Mouse (Mus musculus): ENCODE results near the gene Mlxipl. TPM values are rescaled to one million over a fixed set of nuclear protein-coding genes. Genes with fewer than 3 reads are reported as not detected.

Gene Mlxipl
- polyA plus RNA-seq, 1 experiment = 0.12 TPM

- H3K4me3 ChIP-seq (replicated peaks) = no peak overlapping the region
- peaks cover 5% of the 10 kb centered on the region for H3K27me3 ChIP-seq (replicated peaks)
- peaks cover 45% of the 10 kb centered on the region for H3K4me1 ChIP-seq
- TF ChIP-seq FLI1 (IDR thresholded peaks at IDR 0.05; ENCODE audit: low read length) (no peak), GATA1 (IDR thresholded peaks at IDR 0.05; ENCODE audit: borderline replicate concordance, low read length) (no peak)
- H3K9me3 ChIP-seq = peaks cover 9% of the 10 kb centered on the region; the same call in 1 of the 2 replicates
- H3K36me3 ChIP-seq (replicated peaks; ENCODE audit: low read length) = peaks cover 42% of the 10 kb centered on the region
Observed at GRCm38 (mm10) chr5:135066008-135066407, 23.7 kb upstream of the Mlxipl start.

GRCm38 (mm10) chr5:135070448-135070847 is 19.2 kb upstream of the Mlxipl start:
- no peak overlapping the region for H3K4me3 ChIP-seq (replicated peaks)
- H3K36me3 ChIP-seq (replicated peaks; ENCODE audit: low read length) = peaks cover 27% of the 10 kb centered on the region
- H3K4me1 ChIP-seq = peaks cover 21% of the 10 kb centered on the region
- peaks cover 10% of the 10 kb centered on the region; the same call in 1 of the 2 replicates for H3K9me3 ChIP-seq
- peaks cover 33% of the 10 kb centered on the region for H3K27me3 ChIP-seq (replicated peaks)
- no peak for TF ChIP-seq FLI1 (IDR thresholded peaks at IDR 0.05; ENCODE audit: low read length)
- TF ChIP-seq GATA1 (IDR thresholded peaks at IDR 0.05; ENCODE audit: borderline replicate concordance, low read length) = no peak

- H3K27me3 ChIP-seq (replicated peaks) = peaks cover 43% of the 10 kb centered on the region
- TF ChIP-seq FLI1 (IDR thresholded peaks at IDR 0.05; ENCODE audit: low read length) (no peak), GATA1 (IDR thresholded peaks at IDR 0.05; ENCODE audit: borderline replicate concordance, low read length) (no peak)
- H3K4me1 ChIP-seq = peaks cover 8% of the 10 kb centered on the region
- peaks cover 10% of the 10 kb centered on the region; the same call in 1 of the 2 replicates for H3K9me3 ChIP-seq
- H3K4me3 ChIP-seq (replicated peaks) = no peak overlapping the region
- H3K36me3 ChIP-seq (replicated peaks; ENCODE audit: low read length) = peaks cover 14% of the 10 kb centered on the region
Observed at GRCm38 (mm10) chr5:135072061-135072460, 17.6 kb upstream of the Mlxipl start.

- TF ChIP-seq FLI1 (IDR thresholded peaks at IDR 0.05; ENCODE audit: low read length) = no peak
- TF ChIP-seq GATA1 (IDR thresholded peaks at IDR 0.05; ENCODE audit: borderline replicate concordance, low read length) = no peak
- peaks cover 48% of the 10 kb centered on the region for H3K27me3 ChIP-seq (replicated peaks)
- H3K9me3 ChIP-seq = peaks cover 10% of the 10 kb centered on the region; the same call in 1 of the 2 replicates
- H3K36me3 ChIP-seq (replicated peaks; ENCODE audit: low read length) = peaks cover 8% of the 10 kb centered on the region
- H3K4me3 ChIP-seq (replicated peaks) = no peak overlapping the region
- peaks cover 15% of the 10 kb centered on the region for H3K4me1 ChIP-seq
Observed at GRCm38 (mm10) chr5:135072720-135073119, 17.0 kb upstream of the Mlxipl start.

- Histone ChIP-seq H3K4me1 (peaks cover 21% of the 10 kb centered on the region), H3K4me3 (replicated peaks) (no peak overlapping the region), H3K27me3 (replicated peaks) (peaks cover 52% of the 10 kb centered on the region), H3K9me3 (peaks cover 6% of the 10 kb centered on the region; the same call in 1 of the 2 replicates), H3K36me3 (replicated peaks; ENCODE audit: low read length) (no peaks in the 10 kb centered on the region)
- TF ChIP-seq GATA1 (IDR thresholded peaks at IDR 0.05; ENCODE audit: borderline replicate concordance, low read length) = no peak
Observed at GRCm38 (mm10) chr5:135073349-135074150, 16.1 kb upstream of the Mlxipl start.

- no peaks in the 10 kb centered on the region for H3K36me3 ChIP-seq (replicated peaks; ENCODE audit: low read length)
- peaks cover 68% of the 10 kb centered on the region for H3K27me3 ChIP-seq (replicated peaks)
- TF ChIP-seq GATA1 (IDR thresholded peaks at IDR 0.05; ENCODE audit: borderline replicate concordance, low read length) (no peak), FLI1 (IDR thresholded peaks at IDR 0.05; ENCODE audit: low read length) (no peak)
- peaks cover 5% of the 10 kb centered on the region; the same call in 1 of the 2 replicates for H3K9me3 ChIP-seq
- peaks cover 18% of the 10 kb centered on the region for H3K4me1 ChIP-seq
- H3K4me3 ChIP-seq (replicated peaks) = no peak overlapping the region
Observed at GRCm38 (mm10) chr5:135075655-135076054, 14.0 kb upstream of the Mlxipl start.

- Histone ChIP-seq H3K36me3 (replicated peaks; ENCODE audit: low read length) (no peaks in the 10 kb centered on the region), H3K4me3 (replicated peaks) (no peak overlapping the region), H3K9me3 (no peaks in the 10 kb centered on the region), H3K27me3 (replicated peaks) (peaks cover 65% of the 10 kb centered on the region), H3K4me1 (peaks cover 16% of the 10 kb centered on the region)
- TF ChIP-seq FLI1 (IDR thresholded peaks at IDR 0.05; ENCODE audit: low read length) = no peak
- no peak for TF ChIP-seq GATA1 (IDR thresholded peaks at IDR 0.05; ENCODE audit: borderline replicate concordance, low read length)
Observed at GRCm38 (mm10) chr5:135076368-135076767, 13.3 kb upstream of the Mlxipl start.

GRCm38 (mm10) chr5:135076931-135077505 is 12.7 kb upstream of the Mlxipl start:
- Histone ChIP-seq H3K27me3 (replicated peaks) (peaks cover 69% of the 10 kb centered on the region), H3K36me3 (replicated peaks; ENCODE audit: low read length) (no peaks in the 10 kb centered on the region), H3K4me1 (peaks cover 16% of the 10 kb centered on the region), H3K9me3 (no peaks in the 10 kb centered on the region), H3K4me3 (replicated peaks) (peak overlapping the region; percentile 56)
- no peak for TF ChIP-seq FLI1 (IDR thresholded peaks at IDR 0.05; ENCODE audit: low read length)
- TF ChIP-seq GATA1 (IDR thresholded peaks at IDR 0.05; ENCODE audit: borderline replicate concordance, low read length) = no peak

GRCm38 (mm10) chr5:135077564-135078481 is 11.9 kb upstream of the Mlxipl start, which contains the start of gene Vps37d:
Gene Vps37d (minus strand): TSS chr5:135078266.
- H3K4me1 ChIP-seq = peaks cover 16% of the 10 kb centered on the region
- peak within 1 kb of the TSS; percentile 92 for H3K4me3 ChIP-seq (replicated peaks)
- no peaks in the 10 kb centered on the region for H3K36me3 ChIP-seq (replicated peaks; ENCODE audit: low read length)
- peaks cover 67% of the 10 kb centered on the region for H3K27me3 ChIP-seq (replicated peaks)
- no peaks in the 10 kb centered on the region for H3K9me3 ChIP-seq
- TF ChIP-seq GATA1 (IDR thresholded peaks at IDR 0.05; ENCODE audit: borderline replicate concordance, low read length) (no peak), FLI1 (IDR thresholded peaks at IDR 0.05; ENCODE audit: low read length) (no peak)

All from megakaryocyte, embryonic 14.5 days (primary cell).